Mouse (Mus musculus) bone marrow macrophage, adult 2 months (primary cell): ENCODE results near the gene Ephb4.

ENCODE experiments used
- CTCF ChIP-seq: IDR thresholded peaks from 2 replicates; pipeline ENCODE4 v1.5.1; 2012; ENCODE audit warnings: low read depth, mild to moderate bottlenecking, low read length, moderate library complexity
- POLR2A ChIP-seq: IDR thresholded peaks from 2 replicates; pipeline ENCODE4 v1.6.1; 2012; ENCODE audit warnings: mild to moderate bottlenecking, low read depth, low read length, borderline replicate concordance

- TF ChIP-seq POLR2A (no peak), CTCF (no peak)
These were observed 19.0 kb upstream of the Ephb4 start for GRCm38 (mm10) chr5:137330910-137331309.
